Mouse (Mus musculus) megakaryocyte, adult 5-6 weeks (primary cell): ENCODE measurements around the gene Tmem150a. TPM values are rescaled to one million over a fixed set of nuclear protein-coding genes. Genes with fewer than 3 reads are reported as not detected.
A peak's percentile ranks its signal among the peaks of the same experiment; 100 is the strongest.

Experiments
- ATAC-seq: 2 replicates; pipeline ENCODE4 v1.8.0; 2016; ENCODE audit warnings: mild to moderate bottlenecking, inconsistent platforms; ENCODE audit not compliant: poor library complexity, severe bottlenecking
- total RNA-seq, 2 experiments: library from RNA; stranded (forward) in 1 of 2; stranded (reverse) in 1 of 2; fragments of 153-499, 151-499 nt in 1 of 2; fragments of 221-1000, 200-1000 nt in 1 of 2; gene quantifications; 2 replicates each; pipeline versions ENCODE4 v1.2.3 to v1.2.4; 2015 to 2017

Gene Tmem150a
- total RNA-seq, 2 experiments from 2014 or later = 0.20 to 0.26 TPM

- ATAC-seq = no peak
Measured at GRCm38 (mm10) chr6:72392341-72392740, 37.1 kb downstream of the Tmem150a start.

GRCm38 (mm10) chr6:72396837-72397251 lies 41.6 kb downstream of the Tmem150a start:
- ATAC-seq = no peak

- ATAC-seq = no peak
Measured at GRCm38 (mm10) chr6:72399967-72400366, 44.7 kb downstream of the Tmem150a start.

- ATAC-seq = peak; percentile 97
Measured at GRCm38 (mm10) chr6:72401875-72402274, 46.6 kb downstream of the Tmem150a start.

- ATAC-seq = no peak
Measured at GRCm38 (mm10) chr6:72405356-72405755, 50.1 kb downstream of the Tmem150a start.

GRCm38 (mm10) chr6:72407119-72407518 lies 51.9 kb downstream of the Tmem150a start:
- peak; percentile 98 for ATAC-seq

Other genes with a start within 250 kb of the Tmem150a start
- gene Atoh8, start 119.9 kb upstream of the Tmem150a start, total RNA-seq (2015) = 0.22 TPM in 1 of 2 replicates, not detected in the other
- gene Atoh8, start 119.9 kb upstream of the Tmem150a start, total RNA-seq (2017) = 0.51 TPM in 1 of 2 replicates, not detected in the other
- gene Sftpb, start 50.8 kb upstream of the Tmem150a start, total RNA-seq (2015) = 0.60 TPM in 1 of 2 replicates, not detected in the other
- gene Sftpb, start 50.8 kb upstream of the Tmem150a start, total RNA-seq (2017) = not detected in 2 replicates
- gene Usp39, start 10.3 kb upstream of the Tmem150a start, total RNA-seq (2015) = 36.8 and 42.1 TPM in 2 replicates
- gene Usp39, start 10.3 kb upstream of the Tmem150a start, total RNA-seq (2017) = 71.7 and 77.1 TPM in 2 replicates
- 34.0 and 40.5 TPM in 2 replicates for gene 0610030E20Rik, start 8.1 kb upstream of the Tmem150a start, total RNA-seq (2015)
- 26.7 and 30.7 TPM in 2 replicates for gene 0610030E20Rik, start 8.1 kb upstream of the Tmem150a start, total RNA-seq (2017)
- gene Rnf181, start 11.5 kb downstream of the Tmem150a start, total RNA-seq (2015) = 69.3 and 70.0 TPM in 2 replicates
- 49.5 and 52.1 TPM in 2 replicates for gene Rnf181, start 11.5 kb downstream of the Tmem150a start, total RNA-seq (2017)
- gene Vamp5, start 25.0 kb downstream of the Tmem150a start, total RNA-seq (2015) = 15.4 and 20.0 TPM in 2 replicates
- gene Vamp5, start 25.0 kb downstream of the Tmem150a start, total RNA-seq (2017) = 6.5 and 12.4 TPM in 2 replicates
- gene Vamp8, start 35.3 kb downstream of the Tmem150a start, total RNA-seq (2015) = 219 and 236 TPM in 2 replicates
- 199 and 241 TPM in 2 replicates for gene Vamp8, start 35.3 kb downstream of the Tmem150a start, total RNA-seq (2017)
- 5.6 and 7.8 TPM in 2 replicates for gene Ggcx, start 58.9 kb downstream of the Tmem150a start, total RNA-seq (2015)
- gene Ggcx, start 58.9 kb downstream of the Tmem150a start, total RNA-seq (2017) = 6.0 and 8.3 TPM in 2 replicates
- 181 and 183 TPM in 2 replicates for gene Mat2a, start 84.1 kb downstream of the Tmem150a start, total RNA-seq (2015)
- gene Mat2a, start 84.1 kb downstream of the Tmem150a start, total RNA-seq (2017) = 95.4 and 105 TPM in 2 replicates
- 0.25 TPM in 1 of 2 replicates, not detected in the other for gene Sh2d6, start 166.3 kb downstream of the Tmem150a start, total RNA-seq (2015)
- 0.18 TPM in 1 of 2 replicates, not detected in the other for gene Sh2d6, start 166.3 kb downstream of the Tmem150a start, total RNA-seq (2017)
- gene Capg, start 188.9 kb downstream of the Tmem150a start, total RNA-seq (2015) = 164 and 167 TPM in 2 replicates
- 341 and 407 TPM in 2 replicates for gene Capg, start 188.9 kb downstream of the Tmem150a start, total RNA-seq (2017)
- gene Elmod3, start 243.0 kb downstream of the Tmem150a start, total RNA-seq (2015) = 6.4 and 7.0 TPM in 2 replicates
- gene Elmod3, start 243.0 kb downstream of the Tmem150a start, total RNA-seq (2017) = 8.6 and 10.2 TPM in 2 replicates
- 2.2 and 5.2 TPM in 2 replicates for gene Retsat, start 243.0 kb downstream of the Tmem150a start, total RNA-seq (2015)
- gene Retsat, start 243.0 kb downstream of the Tmem150a start, total RNA-seq (2017) = 3.8 and 7.2 TPM in 2 replicates